Mouse (Mus musculus) E14TG2a.4 (cell line): ENCODE results near the gene Clstn1.

Source experiments
- CTCF ChIP-seq: conservative IDR thresholded peaks from 2 replicates; pipeline ENCODE4 v1.5.1; 2014; ENCODE audit warnings: low read length
- POU5F1 ChIP-seq: IDR thresholded peaks from 2 replicates; pipeline ENCODE4 v1.6.1; 2014; ENCODE audit warnings: low read length, borderline replicate concordance

DNA sequence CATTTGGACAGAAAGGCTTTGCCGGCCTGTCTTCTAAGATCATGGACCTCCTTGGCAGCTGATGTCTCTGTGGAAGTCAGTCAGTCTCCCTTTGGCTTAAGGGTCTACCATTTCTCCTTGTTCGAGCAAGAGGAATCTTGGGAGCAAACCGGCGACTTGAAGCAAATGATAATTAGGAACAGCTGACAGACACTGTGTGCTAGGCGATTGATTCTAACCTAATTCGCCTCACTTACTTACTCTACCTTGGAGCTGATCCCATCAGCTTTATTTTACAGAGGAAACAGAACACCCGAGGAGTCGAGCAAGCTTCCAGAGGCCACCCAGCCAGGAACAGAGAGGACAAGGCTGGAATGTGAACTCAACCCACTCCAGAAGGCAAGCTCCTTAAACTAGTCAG lies 105.1 kb downstream of the Clstn1 start:
- TF ChIP-seq CTCF: no peak
- no peak for TF ChIP-seq POU5F1
